Mouse (Mus musculus) midbrain, embryonic 11.5 days (tissue): ENCODE results near the gene Ap3m1. TPM values are rescaled to one million over a fixed set of nuclear protein-coding genes. Genes with fewer than 3 reads are reported as not detected.

Experiments
- ATAC-seq: fragments of 200-750 bp; cut with Nextera tagmentation; 2 replicates; pipeline ENCODE4 v1.8.0; 2017; ENCODE audit warnings: moderate TSS enrichment, moderate library complexity; ENCODE audit not compliant: low FRiP score
- DNase-seq: peaks from one replicate; pipeline ENCODE4 v3.0.0; 2015; ENCODE audit warnings: low spot score; ENCODE audit errors: missing footprints
- H3K27ac ChIP-seq: fragments of 300-500 bp; sonication (generic); 2 replicates; pipeline ENCODE4 v1.5.1; 2014; ENCODE audit warnings: low read depth, low read length
- H3K27me3 ChIP-seq: fragments of 300-500 bp; sonication (generic); 2 replicates; pipeline ENCODE4 v1.6.1; 2014; ENCODE audit warnings: mild to moderate bottlenecking, low read length, moderate library complexity, mixed read lengths; ENCODE audit not compliant: control insufficient read depth, insufficient read depth
- H3K36me3 ChIP-seq: fragments of 300-500 bp; sonication (generic); 2 replicates; pipeline ENCODE4 v1.6.1; 2014; ENCODE audit warnings: mild to moderate bottlenecking, low read length, moderate library complexity, mixed read lengths; ENCODE audit not compliant: control insufficient read depth, insufficient read depth
- H3K4me1 ChIP-seq: fragments of 300-500 bp; sonication (generic); 2 replicates; pipeline ENCODE4 v1.6.1; 2014; ENCODE audit warnings: low read length; ENCODE audit not compliant: control insufficient read depth, insufficient read depth
- H3K4me2 ChIP-seq: fragments of 300-500 bp; sonication (generic); 2 replicates; pipeline ENCODE4 v1.6.1; 2014; ENCODE audit warnings: mild to moderate bottlenecking, moderate library complexity
- H3K4me3 ChIP-seq: fragments of 300-500 bp; sonication (generic); 2 replicates; pipeline ENCODE4 v1.5.1; 2014; ENCODE audit warnings: low read depth, low read length
- H3K9ac ChIP-seq: fragments of 300-500 bp; sonication (generic); 2 replicates; pipeline ENCODE4 v1.6.1; 2014; ENCODE audit warnings: low read length
- H3K9me3 ChIP-seq: fragments of 300-500 bp; sonication (generic); 2 replicates; pipeline ENCODE4 v1.6.1; 2016; ENCODE audit warnings: low read length; ENCODE audit not compliant: control insufficient read depth
- WGBS: fragments of 180-500 bp; shearing (Covaris S2); extraction: QIAGEN DNeasy Blood & Tissue Kit; methylation state at CpG from one replicate; pipeline ENCODE4 v1.1.7; 2014; 5-methylcytosine and 5-hydroxymethylcytosine counted together
- polyA plus RNA-seq: library from polyadenylated mRNA; unstranded; fragments of >200 nt; fragmentation: Nextera tagmentation; extraction: Ambion mirVana; gene quantifications from 2 replicates; pipeline ENCODE4 v1.2.1, GENCODE M21; 2014

Ap3m1 gene
- polyA plus RNA-seq, 1 experiment from 2014 or later: 143 TPM

DNA sequence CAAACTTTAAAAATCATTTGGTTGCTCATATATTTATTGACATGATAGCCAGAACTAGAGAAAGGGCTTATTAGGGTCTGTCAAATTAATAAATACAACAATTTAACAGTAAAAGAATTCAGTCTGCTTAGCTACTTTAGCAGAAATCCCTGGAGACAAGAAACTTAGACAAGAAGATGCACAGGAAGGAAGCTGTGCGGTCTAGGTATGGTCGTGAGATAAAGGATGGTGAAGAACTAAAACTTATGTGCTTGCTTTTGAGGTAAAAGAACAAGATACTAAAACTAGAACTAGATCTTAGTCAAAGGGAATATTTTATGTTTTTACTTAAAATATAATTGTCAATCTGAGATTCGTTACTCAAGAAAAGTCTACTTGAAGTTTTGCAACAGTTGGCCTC lies 17.5 kb downstream of the Ap3m1 start:
- no peak overlapping the region for H3K27ac ChIP-seq
- H3K4me3 ChIP-seq: no peak overlapping the region
- no peak overlapping the region for H3K4me2 ChIP-seq
- H3K27me3 ChIP-seq: no peaks in the 10 kb centered on the region
- no peak for ATAC-seq
- peaks cover 4% of the 10 kb centered on the region; the same call in 1 of the 2 replicates for H3K36me3 ChIP-seq
- WGBS: 96% methylated on average over 3 of the region's 3 CpGs
- no peak overlapping the region for H3K9ac ChIP-seq
- H3K4me1 ChIP-seq: no peaks in the 10 kb centered on the region
- H3K9me3 ChIP-seq: no peaks in the 10 kb centered on the region
- DNase-seq: peak; percentile 64

DNA sequence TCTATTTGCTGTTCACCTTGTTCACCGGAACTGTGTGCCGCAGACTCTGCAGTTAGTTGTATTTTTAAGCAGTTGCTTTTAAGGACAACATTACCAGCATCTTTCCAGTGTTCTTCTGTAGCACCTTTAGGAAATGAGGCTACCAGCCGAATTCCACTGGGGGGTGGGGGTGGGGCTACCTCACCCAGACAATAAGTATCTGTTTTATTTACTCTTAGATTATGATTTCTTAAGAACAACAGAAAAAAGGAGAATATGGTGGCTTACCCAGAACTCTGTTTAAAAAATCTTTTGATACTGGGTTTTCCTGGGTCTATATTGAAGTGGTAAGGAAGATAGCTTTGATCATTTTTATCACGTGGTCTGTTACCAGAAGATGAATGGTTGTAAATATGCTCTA lies 18.0 kb downstream of the Ap3m1 start:
- Histone ChIP-seq H3K36me3 (0 out of 2 replicates have a peak, but pooled peaks cover 4% of the 10 kb centered on the region), H3K27ac (no peak overlapping the region), H3K4me2 (no peak overlapping the region), H3K9me3 (no peaks in the 10 kb centered on the region), H3K27me3 (no peaks in the 10 kb centered on the region), H3K4me1 (no peaks in the 10 kb centered on the region), H3K9ac (no peak overlapping the region), H3K4me3 (no peak overlapping the region)
- ATAC-seq (no peak), DNase-seq (peak; percentile 8)
- WGBS: 88% methylated on average over 4 of the region's 4 CpGs

DNA sequence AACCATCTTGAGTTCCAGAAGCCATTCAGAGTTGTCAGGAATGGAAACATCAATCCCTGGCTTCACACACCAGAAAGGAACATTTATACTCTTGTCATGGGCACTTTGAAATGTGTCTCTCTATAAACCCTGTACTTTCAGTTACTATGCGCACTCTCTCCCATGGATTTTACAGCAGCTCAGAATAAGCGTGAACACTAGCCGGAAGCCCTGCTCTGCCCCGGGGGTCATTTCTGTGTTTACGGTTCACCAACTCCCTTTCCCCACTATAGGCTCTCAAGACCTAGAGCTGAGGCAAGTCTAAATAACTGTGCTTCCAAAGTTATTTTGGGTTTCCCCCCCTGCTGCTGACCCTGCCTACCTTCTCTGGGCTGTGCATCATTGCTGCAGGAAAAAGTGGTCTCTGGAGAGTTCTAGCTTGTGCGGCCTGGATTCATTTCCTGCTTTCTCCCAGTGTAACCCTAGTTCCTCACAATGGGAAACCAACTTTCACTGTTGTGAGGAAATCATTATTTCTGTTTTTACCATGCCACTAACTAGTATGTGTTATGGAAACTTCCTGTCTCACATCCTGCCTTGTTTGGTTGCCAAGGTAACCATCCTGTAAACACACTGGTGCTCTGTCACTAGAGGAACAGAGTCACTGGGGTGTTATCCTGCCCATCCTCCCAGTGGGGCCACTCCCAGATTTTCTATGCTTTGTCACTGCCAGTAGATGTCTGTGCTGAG lies 20.4 kb downstream of the Ap3m1 start:
- DNase-seq: peak; percentile 82
- H3K27me3 ChIP-seq: no peaks in the 10 kb centered on the region
- 81% methylated on average over 6 of the region's 6 CpGs for WGBS
- H3K9me3 ChIP-seq: no peaks in the 10 kb centered on the region
- H3K9ac ChIP-seq: no peak overlapping the region
- no peak overlapping the region for H3K4me2 ChIP-seq
- H3K4me3 ChIP-seq: no peak overlapping the region
- H3K36me3 ChIP-seq: peaks cover 2% of the 10 kb centered on the region; the same call in 1 of the 2 replicates
- H3K4me1 ChIP-seq: no peaks in the 10 kb centered on the region
- ATAC-seq: no peak
- H3K27ac ChIP-seq: no peak overlapping the region

DNA sequence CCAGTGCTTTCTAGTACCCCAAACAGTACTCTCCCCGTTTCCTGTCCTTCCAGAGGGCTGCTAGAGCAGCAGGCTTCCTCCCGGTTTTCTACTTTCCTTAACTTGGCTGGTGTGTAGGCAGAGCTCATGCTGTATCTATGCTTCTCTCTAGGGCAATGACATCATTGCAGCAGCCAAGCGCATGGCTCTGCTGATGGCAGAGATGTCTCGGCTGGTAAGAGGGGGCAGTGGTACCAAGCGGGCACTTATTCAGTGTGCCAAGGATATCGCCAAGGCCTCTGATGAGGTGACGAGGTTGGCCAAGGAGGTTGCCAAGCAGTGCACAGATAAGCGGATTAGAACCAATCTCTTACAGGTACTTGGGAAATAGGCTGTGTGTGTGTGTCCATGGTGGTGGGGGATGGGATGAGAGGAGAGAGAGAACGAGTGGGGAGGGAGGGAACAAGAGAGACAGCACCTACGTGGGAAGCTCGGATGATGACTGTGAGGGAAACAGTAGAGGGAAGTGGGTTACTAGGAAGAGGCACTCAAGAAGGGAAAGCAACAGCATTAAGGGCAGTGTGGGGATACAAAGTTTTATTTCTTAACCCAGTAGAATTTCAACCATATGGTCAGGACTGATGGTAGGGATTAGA lies 23.2 kb downstream of the Ap3m1 start:
- no peaks in the 10 kb centered on the region for H3K27me3 ChIP-seq
- H3K4me1 ChIP-seq: no peaks in the 10 kb centered on the region
- H3K9me3 ChIP-seq: no peaks in the 10 kb centered on the region
- H3K27ac ChIP-seq: no peak overlapping the region
- ATAC-seq: no peak
- H3K4me3 ChIP-seq: no peak overlapping the region
- H3K4me2 ChIP-seq: no peak overlapping the region
- peaks cover 2% of the 10 kb centered on the region; the same call in 1 of the 2 replicates for H3K36me3 ChIP-seq
- no peak overlapping the region for H3K9ac ChIP-seq
- DNase-seq: no peak
- WGBS: 88% methylated on average over 11 of the region's 11 CpGs

DNA sequence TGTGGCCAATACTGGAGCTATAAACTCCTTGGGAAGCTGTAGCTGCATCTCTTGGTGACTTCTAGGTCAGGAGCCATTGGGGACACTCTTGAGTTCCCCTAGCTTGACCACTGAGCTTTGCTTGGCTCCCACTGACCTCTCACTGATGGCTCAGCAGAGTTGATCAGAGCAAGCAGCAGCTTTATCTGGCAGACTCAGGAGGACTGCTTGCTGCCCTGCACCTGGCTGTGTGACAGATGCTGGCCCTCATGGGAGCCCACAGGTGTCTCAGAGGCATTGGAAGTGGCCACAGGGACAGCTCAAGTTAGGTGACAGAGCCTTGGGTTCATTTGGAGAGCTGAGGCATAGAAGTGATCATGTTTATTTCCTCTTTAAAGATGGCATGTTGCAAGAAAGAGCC lies 24.8 kb downstream of the Ap3m1 start:
- peaks cover 2% of the 10 kb centered on the region; the same call in 1 of the 2 replicates for H3K36me3 ChIP-seq
- no peak for ATAC-seq

DNA sequence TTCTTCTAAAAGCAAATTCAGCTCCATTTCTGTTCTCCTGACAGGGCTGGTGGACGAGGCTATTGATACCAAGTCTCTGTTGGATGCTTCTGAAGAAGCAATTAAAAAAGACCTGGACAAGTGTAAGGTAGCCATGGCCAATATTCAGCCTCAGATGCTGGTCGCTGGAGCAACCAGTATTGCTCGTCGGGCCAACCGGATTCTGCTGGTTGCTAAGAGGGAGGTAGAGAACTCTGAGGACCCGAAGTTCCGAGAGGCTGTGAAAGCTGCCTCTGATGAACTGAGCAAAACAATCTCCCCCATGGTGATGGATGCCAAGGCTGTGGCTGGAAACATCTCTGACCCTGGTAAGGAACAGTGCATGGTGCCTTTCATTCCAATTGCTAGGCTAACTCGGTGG lies 31.9 kb downstream of the Ap3m1 start:
- Histone ChIP-seq H3K9me3 (no peaks in the 10 kb centered on the region), H3K27me3 (no peaks in the 10 kb centered on the region), H3K4me3 (no peak overlapping the region), H3K4me1 (no peaks in the 10 kb centered on the region), H3K4me2 (no peak overlapping the region), H3K36me3 (peaks cover 2% of the 10 kb centered on the region; the same call in 1 of the 2 replicates), H3K27ac (no peak overlapping the region), H3K9ac (no peak overlapping the region)
- ATAC-seq (no peak), DNase-seq (no peak)
- 89% methylated on average over 8 of the region's 8 CpGs for WGBS

More for the DNA sequence above, 24.8 kb downstream of the Ap3m1 start:
- H3K9ac ChIP-seq: no peak overlapping the region
- no peaks in the 10 kb centered on the region for H3K4me1 ChIP-seq
- no peaks in the 10 kb centered on the region for H3K27me3 ChIP-seq
- no peak overlapping the region for H3K27ac ChIP-seq
- no peak overlapping the region for H3K4me3 ChIP-seq
- no peaks in the 10 kb centered on the region for H3K9me3 ChIP-seq
- no peak overlapping the region for H3K4me2 ChIP-seq
- DNase-seq: peak; percentile 62

DNA sequence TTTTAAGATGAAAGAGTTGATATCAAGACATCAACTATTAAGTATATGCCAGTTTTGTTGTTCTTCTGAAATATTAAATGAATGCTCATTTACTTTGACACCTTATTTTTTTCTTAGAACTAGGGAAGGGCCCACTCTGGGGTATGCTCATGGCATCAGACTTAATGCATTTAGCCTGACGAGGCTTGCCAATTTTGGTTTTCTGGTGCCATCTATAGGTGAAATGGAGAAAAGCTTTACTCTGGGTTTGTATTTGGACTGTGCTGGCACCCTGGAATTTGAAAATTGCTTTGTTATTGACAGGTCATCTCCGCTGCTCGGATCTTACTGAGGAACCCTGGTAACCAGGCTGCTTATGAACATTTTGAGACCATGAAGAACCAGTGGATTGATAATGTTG lies 33.3 kb downstream of the Ap3m1 start:
- Histone ChIP-seq H3K27ac (no peak overlapping the region), H3K4me3 (no peak overlapping the region), H3K9ac (no peak overlapping the region), H3K4me2 (no peak overlapping the region), H3K4me1 (no peaks in the 10 kb centered on the region), H3K9me3 (no peaks in the 10 kb centered on the region), H3K27me3 (no peaks in the 10 kb centered on the region), H3K36me3 (peaks cover 2% of the 10 kb centered on the region; the same call in 1 of the 2 replicates)
- 44% methylated on average over 3 of the region's 3 CpGs for WGBS
- DNase-seq (peak; percentile 92), ATAC-seq (0 out of 2 replicates have a peak, but pooled peaks have one; percentile 48)

DNA sequence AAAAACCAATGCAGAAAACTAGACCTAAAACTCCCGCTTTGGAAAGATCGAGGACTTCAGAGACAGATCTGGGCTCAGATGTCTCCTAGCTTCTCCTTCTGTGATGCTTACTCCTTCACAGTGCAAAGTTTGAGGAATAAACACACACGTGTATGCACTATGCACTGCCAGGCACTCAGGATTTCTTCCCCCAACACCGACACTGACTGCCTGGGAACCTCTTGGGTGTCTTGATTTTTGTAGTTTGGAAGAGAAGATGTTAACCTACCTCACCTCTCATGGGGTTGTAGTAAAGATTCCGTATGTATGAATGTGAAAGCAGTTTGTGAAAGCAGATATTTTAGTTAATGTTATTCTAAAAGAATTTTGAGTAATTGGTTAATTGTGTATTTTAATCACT lies 34.4 kb downstream of the Ap3m1 start:
- peaks cover 2% of the 10 kb centered on the region; the same call in 1 of the 2 replicates for H3K36me3 ChIP-seq
- 87% methylated on average over 5 of the region's 5 CpGs for WGBS

DNA sequence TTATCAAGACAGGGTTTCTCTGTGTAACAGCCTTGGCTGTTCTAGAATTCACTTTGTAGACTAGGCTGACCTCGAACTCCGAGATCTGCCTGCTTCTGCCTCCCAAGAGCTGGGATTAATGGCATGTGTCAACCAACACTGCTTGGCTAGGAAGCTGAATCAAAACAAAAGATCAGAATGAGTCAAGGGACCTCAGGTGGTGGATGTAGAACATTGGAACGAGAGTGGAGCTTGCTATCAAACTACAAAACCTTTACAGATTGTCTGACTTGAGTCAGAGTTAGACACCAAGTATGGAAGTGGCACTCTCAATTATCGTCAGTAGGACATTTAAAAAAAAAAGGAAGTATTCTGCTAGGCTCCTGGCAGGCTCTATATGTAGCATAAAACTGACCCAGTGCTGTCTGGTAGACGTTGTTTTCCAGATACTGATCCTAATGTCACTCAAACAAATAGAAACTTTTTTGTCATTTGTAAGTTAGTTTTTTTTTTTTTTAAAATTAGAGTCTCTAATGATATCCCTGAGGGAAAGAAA lies 38.4 kb downstream of the Ap3m1 start:
- WGBS: 88% methylated on average over 5 of the region's 5 CpGs
- ATAC-seq: no peak
- Histone ChIP-seq H3K9me3 (no peaks in the 10 kb centered on the region), H3K27me3 (no peaks in the 10 kb centered on the region), H3K4me2 (no peak overlapping the region), H3K36me3 (no peaks in the 10 kb centered on the region), H3K9ac (no peak overlapping the region), H3K4me3 (no peak overlapping the region), H3K4me1 (no peaks in the 10 kb centered on the region), H3K27ac (no peak overlapping the region)
- peak; percentile 73 for DNase-seq

More for the DNA sequence above, 34.4 kb downstream of the Ap3m1 start:
- Histone ChIP-seq H3K9me3 (no peaks in the 10 kb centered on the region), H3K4me1 (no peaks in the 10 kb centered on the region), H3K4me3 (no peak overlapping the region), H3K27ac (no peak overlapping the region), H3K4me2 (no peak overlapping the region), H3K27me3 (no peaks in the 10 kb centered on the region), H3K9ac (no peak overlapping the region)
- DNase-seq: peak; percentile 80
- no peak for ATAC-seq
